Mouse (Mus musculus): ENCODE measurements around the gene Alad. TPM values are rescaled to one million over a fixed set of nuclear protein-coding genes. Genes with fewer than 3 reads are reported as not detected.

Alad gene
- polyA plus RNA-seq, 1 experiment from 2014 or later, result 111 TPM

GRCm38 (mm10) chr4:62508839-62509238 lies 10.9 kb downstream of the Alad start:
- Histone ChIP-seq H3K4me2 (replicated peaks; ENCODE audit: low read depth, low read length) (no peak overlapping the region), H3K9ac (replicated peaks; ENCODE audit: low read depth) (no peak overlapping the region), H3K27me3 (replicated peaks; ENCODE audit: insufficient read depth, low read length) (no peaks in the 10 kb centered on the region), H3K4me3 (ENCODE audit: low read depth, low read length) (no peak overlapping the region), H3K9me3 (ENCODE audit: low read length) (no peaks in the 10 kb centered on the region), H3K4me1 (ENCODE audit: insufficient read depth, low read depth, low read length) (no peaks in the 10 kb centered on the region), H3K27ac (ENCODE audit: low read length) (no peak overlapping the region), H3K36me3 (ENCODE audit: insufficient read depth, low read length) (peaks cover 43% of the 10 kb centered on the region; the same call in 1 of the 2 replicates)
- ATAC-seq (no peak), DNase-seq (ENCODE audit: low spot score) (no peak)
- TF ChIP-seq CTCF (IDR thresholded peaks at IDR 0.05), result no peak
- no peak for TF ChIP-seq EP300 (IDR thresholded peaks at IDR 0.05)
- 88% methylated on average over 5 of the region's 5 CpGs for WGBS

- no peak overlapping the region for H3K4me3 ChIP-seq (ENCODE audit: low read depth, low read length)
- WGBS, result 45% methylated on average over 2 of the region's 2 CpGs
- peaks cover 3% of the 10 kb centered on the region; the same call in 1 of the 2 replicates for H3K4me1 ChIP-seq (ENCODE audit: insufficient read depth, low read depth, low read length)
- H3K9me3 ChIP-seq (ENCODE audit: low read length), result no peaks in the 10 kb centered on the region
- H3K27ac ChIP-seq (ENCODE audit: low read length), result no peak overlapping the region
- TF ChIP-seq EP300 (IDR thresholded peaks at IDR 0.05) (no peak), CTCF (IDR thresholded peaks at IDR 0.05) (peak; percentile 55)
- no peak for ATAC-seq
- no peak for DNase-seq (ENCODE audit: low spot score)
- peaks cover 30% of the 10 kb centered on the region; the same call in 1 of the 2 replicates for H3K36me3 ChIP-seq (ENCODE audit: insufficient read depth, low read length)
- H3K9ac ChIP-seq (replicated peaks; ENCODE audit: low read depth), result no peak overlapping the region
- H3K27me3 ChIP-seq (replicated peaks; ENCODE audit: insufficient read depth, low read length), result no peaks in the 10 kb centered on the region
- no peak overlapping the region for H3K4me2 ChIP-seq (replicated peaks; ENCODE audit: low read depth, low read length)
Measured at GRCm38 (mm10) chr4:62506798-62507197, 12.9 kb downstream of the Alad start.

DNA sequence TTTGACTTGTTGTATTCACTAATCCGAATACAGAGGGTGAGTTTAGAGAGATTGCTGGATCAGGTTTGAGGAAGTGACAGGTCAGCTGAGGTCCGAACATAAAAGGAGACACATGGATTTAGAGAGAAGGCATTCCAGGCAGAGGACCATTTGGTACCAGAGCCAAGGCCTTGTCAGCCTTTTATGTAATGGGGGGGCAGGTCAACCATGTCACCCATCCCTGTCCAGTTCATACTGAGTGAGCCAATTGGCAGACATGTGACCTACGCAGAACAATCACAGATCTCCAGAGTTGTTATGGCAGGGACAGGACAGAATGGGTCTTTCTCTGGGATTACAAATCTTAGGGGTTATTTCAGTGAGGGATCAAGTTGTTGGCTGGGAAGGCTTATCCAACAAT lies 13.7 kb downstream of the Alad start:
- ATAC-seq (no peak), DNase-seq (ENCODE audit: low spot score) (no peak)
- H3K36me3 ChIP-seq (ENCODE audit: insufficient read depth, low read length), result peaks cover 23% of the 10 kb centered on the region; the same call in 1 of the 2 replicates
- H3K9ac ChIP-seq (replicated peaks; ENCODE audit: low read depth), result no peak overlapping the region
- H3K4me2 ChIP-seq (replicated peaks; ENCODE audit: low read depth, low read length), result no peak overlapping the region
- no peak overlapping the region for H3K27ac ChIP-seq (ENCODE audit: low read length)
- TF ChIP-seq CTCF (IDR thresholded peaks at IDR 0.05), result no peak
- TF ChIP-seq EP300 (IDR thresholded peaks at IDR 0.05), result no peak
- H3K4me3 ChIP-seq (ENCODE audit: low read depth, low read length), result no peak overlapping the region
- H3K27me3 ChIP-seq (replicated peaks; ENCODE audit: insufficient read depth, low read length), result no peaks in the 10 kb centered on the region
- H3K4me1 ChIP-seq (ENCODE audit: insufficient read depth, low read depth, low read length), result peaks cover 4% of the 10 kb centered on the region; the same call in 1 of the 2 replicates
- WGBS, result 78% methylated on average over 3 of the region's 3 CpGs
- no peaks in the 10 kb centered on the region for H3K9me3 ChIP-seq (ENCODE audit: low read length)

DNA sequence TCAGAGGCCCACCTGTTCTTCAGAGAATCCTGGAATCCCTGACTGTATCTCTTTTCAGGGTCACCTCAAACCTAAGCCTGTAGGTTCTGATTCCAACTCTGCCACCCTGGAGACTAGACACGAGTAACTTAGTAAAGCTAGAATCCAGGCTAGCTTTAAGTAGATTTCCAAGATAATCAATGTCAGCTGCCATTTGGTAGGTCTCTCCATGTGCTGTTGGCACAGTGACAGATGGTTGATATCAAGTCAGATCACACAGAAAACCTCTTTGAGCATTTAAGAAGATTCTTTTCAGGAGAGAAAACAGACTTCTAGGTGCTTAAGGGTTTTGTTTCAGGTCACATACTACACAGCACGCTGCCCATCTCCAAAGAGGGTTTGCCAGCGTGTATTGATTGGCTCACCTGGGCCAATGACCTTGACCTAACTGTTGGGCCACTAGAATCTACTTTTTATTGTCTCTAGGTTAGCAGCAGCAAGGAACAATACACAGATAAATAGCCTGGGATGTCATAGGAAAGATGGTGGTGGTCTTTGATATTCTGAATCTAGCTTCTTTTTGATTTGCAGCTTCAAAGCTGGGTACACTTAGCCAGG lies 16.2 kb downstream of the Alad start, which contains the start of gene Hdhd3:
Gene Hdhd3, minus strand, starts transcription at position 94 of the 597 bp plus-strand sequence.
- H3K9ac ChIP-seq (replicated peaks; ENCODE audit: low read depth), result peak within 1 kb of the TSS; percentile 52
- 67% methylated on average over 3 of the region's 3 CpGs for WGBS
- peaks cover 8% of the 10 kb centered on the region; the same call in 1 of the 2 replicates for H3K4me1 ChIP-seq (ENCODE audit: insufficient read depth, low read depth, low read length)
- TF ChIP-seq CTCF (IDR thresholded peaks at IDR 0.05) (no peak), EP300 (IDR thresholded peaks at IDR 0.05) (no peak)
- DNase-seq (ENCODE audit: low spot score), result no peak
- H3K4me3 ChIP-seq (ENCODE audit: low read depth, low read length), result peak within 1 kb of the TSS; percentile 61
- no peaks in the 10 kb centered on the region for H3K9me3 ChIP-seq (ENCODE audit: low read length)
- peak within 1 kb of the TSS; percentile 81 for H3K27ac ChIP-seq (ENCODE audit: low read length)
- H3K36me3 ChIP-seq (ENCODE audit: insufficient read depth, low read length), result 0 out of 2 replicates have a peak, but pooled peaks cover 4% of the 10 kb centered on the region
- ATAC-seq, result no peak
- peak within 1 kb of the TSS; percentile 84 for H3K4me2 ChIP-seq (replicated peaks; ENCODE audit: low read depth, low read length)
- H3K27me3 ChIP-seq (replicated peaks; ENCODE audit: insufficient read depth, low read length), result no peaks in the 10 kb centered on the region

- DNase-seq (ENCODE audit: low spot score) (no peak), ATAC-seq (no peak)
- TF ChIP-seq EP300 (IDR thresholded peaks at IDR 0.05), result no peak
- no peak for TF ChIP-seq CTCF (IDR thresholded peaks at IDR 0.05)
- H3K4me2 ChIP-seq (replicated peaks; ENCODE audit: low read depth, low read length), result no peak overlapping the region
- H3K9ac ChIP-seq (replicated peaks; ENCODE audit: low read depth), result no peak overlapping the region
- peak overlapping the region; percentile 81 for H3K27ac ChIP-seq (ENCODE audit: low read length)
- no peaks in the 10 kb centered on the region for H3K27me3 ChIP-seq (replicated peaks; ENCODE audit: insufficient read depth, low read length)
- no peak overlapping the region for H3K4me3 ChIP-seq (ENCODE audit: low read depth, low read length)
- WGBS, result 18% methylated on average over 7 of the region's 7 CpGs
- peaks cover 8% of the 10 kb centered on the region; the same call in 1 of the 2 replicates for H3K4me1 ChIP-seq (ENCODE audit: insufficient read depth, low read depth, low read length)
- no peaks in the 10 kb centered on the region for H3K36me3 ChIP-seq (ENCODE audit: insufficient read depth, low read length)
- no peaks in the 10 kb centered on the region for H3K9me3 ChIP-seq (ENCODE audit: low read length)
Measured at GRCm38 (mm10) chr4:62502969-62503368, 16.7 kb downstream of the Alad start.

- TF ChIP-seq EP300 (IDR thresholded peaks at IDR 0.05) (no peak), CTCF (IDR thresholded peaks at IDR 0.05) (no peak)
- no peaks in the 10 kb centered on the region for H3K9me3 ChIP-seq (ENCODE audit: low read length)
- peak overlapping the region; percentile 61 for H3K4me3 ChIP-seq (ENCODE audit: low read depth, low read length)
- peak overlapping the region; percentile 84 for H3K4me2 ChIP-seq (replicated peaks; ENCODE audit: low read depth, low read length)
- ATAC-seq (peak; percentile 94), DNase-seq (ENCODE audit: low spot score) (peak; percentile 94)
- peaks cover 8% of the 10 kb centered on the region; the same call in 1 of the 2 replicates for H3K4me1 ChIP-seq (ENCODE audit: insufficient read depth, low read depth, low read length)
- no peaks in the 10 kb centered on the region for H3K36me3 ChIP-seq (ENCODE audit: insufficient read depth, low read length)
- WGBS, result under 1% methylated on average over 37 of the region's 38 CpGs
- no peaks in the 10 kb centered on the region for H3K27me3 ChIP-seq (replicated peaks; ENCODE audit: insufficient read depth, low read length)
- H3K27ac ChIP-seq (ENCODE audit: low read length), result peak overlapping the region; percentile 81
- H3K9ac ChIP-seq (replicated peaks; ENCODE audit: low read depth), result peak overlapping the region; percentile 52
Measured at GRCm38 (mm10) chr4:62501964-62502732, 17.6 kb downstream of the Alad start.

All from lung, postnatal 0 days (tissue).